Mouse (Mus musculus): ENCODE results near the gene Btbd19.

Gene Btbd19

GRCm38 (mm10) chr4:117125348-117125909, at the start of gene Btbd19:
Btbd19 (minus strand) TSS chr4:117125725.
- DNase-seq, result no peak

DNA sequence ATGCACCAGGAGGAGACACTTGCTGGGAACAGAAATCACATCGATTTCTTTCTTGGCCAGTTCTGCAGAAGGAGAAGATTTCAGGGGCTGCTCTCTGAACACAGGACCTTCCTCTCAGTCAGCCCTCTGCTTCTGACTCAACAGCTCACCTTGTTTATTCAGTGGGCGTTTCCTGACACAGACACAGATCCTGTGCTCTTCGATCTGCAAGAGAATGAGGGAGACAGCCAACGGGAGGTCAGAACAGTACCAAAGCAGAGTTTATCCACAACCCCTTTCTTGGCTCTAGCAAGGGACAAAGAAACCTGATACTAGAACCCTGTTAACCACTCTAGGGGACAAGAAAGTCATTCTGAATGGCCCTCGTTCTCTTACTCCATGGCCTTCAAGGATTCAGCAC, 44.4 kb upstream of the Btbd19 start:
- DNase-seq, result no peak

- DNase-seq, result no peak
Measured at GRCm38 (mm10) chr4:117161183-117161582, 35.7 kb upstream of the Btbd19 start.

GRCm38 (mm10) chr4:117159666-117160065, 34.1 kb upstream of the Btbd19 start:
- no peak for DNase-seq

- no peak for DNase-seq
Measured at GRCm38 (mm10) chr4:117156372-117156771, 30.8 kb upstream of the Btbd19 start.

DNA sequence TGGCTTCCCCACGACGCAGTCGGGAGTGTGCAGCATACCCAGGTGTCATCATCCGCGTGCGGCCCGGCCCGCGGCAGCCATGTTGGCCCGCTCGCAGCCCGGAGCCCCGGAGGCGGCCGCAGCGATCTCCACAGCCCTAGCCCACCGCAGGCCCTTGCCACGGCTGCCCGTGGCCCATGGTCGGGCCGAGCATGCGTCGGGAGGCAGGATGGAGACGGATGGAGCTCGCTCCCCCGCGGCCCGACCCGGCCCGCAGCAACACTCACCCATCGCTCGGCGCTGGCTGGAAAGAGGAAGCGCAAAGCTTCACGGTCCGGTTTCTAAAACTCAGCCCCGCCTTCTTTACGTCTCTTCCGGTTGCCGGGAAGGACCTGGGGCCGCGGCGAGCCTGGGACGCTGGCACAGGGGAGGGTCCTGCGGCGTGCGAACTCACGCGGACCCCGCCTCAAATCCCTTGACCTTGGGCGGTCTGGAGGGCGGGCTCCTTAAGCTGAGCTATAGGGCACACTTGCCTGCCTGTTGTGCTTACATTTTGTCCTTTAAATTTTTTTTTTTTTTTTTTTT, 30.3 kb upstream of the Btbd19 start, which contains the start of gene Rps8:
Gene Rps8 (minus strand): TSS at position 452 of the 564 bp plus-strand sequence.
- DNase-seq, result peak; percentile 84 to 87

DNA sequence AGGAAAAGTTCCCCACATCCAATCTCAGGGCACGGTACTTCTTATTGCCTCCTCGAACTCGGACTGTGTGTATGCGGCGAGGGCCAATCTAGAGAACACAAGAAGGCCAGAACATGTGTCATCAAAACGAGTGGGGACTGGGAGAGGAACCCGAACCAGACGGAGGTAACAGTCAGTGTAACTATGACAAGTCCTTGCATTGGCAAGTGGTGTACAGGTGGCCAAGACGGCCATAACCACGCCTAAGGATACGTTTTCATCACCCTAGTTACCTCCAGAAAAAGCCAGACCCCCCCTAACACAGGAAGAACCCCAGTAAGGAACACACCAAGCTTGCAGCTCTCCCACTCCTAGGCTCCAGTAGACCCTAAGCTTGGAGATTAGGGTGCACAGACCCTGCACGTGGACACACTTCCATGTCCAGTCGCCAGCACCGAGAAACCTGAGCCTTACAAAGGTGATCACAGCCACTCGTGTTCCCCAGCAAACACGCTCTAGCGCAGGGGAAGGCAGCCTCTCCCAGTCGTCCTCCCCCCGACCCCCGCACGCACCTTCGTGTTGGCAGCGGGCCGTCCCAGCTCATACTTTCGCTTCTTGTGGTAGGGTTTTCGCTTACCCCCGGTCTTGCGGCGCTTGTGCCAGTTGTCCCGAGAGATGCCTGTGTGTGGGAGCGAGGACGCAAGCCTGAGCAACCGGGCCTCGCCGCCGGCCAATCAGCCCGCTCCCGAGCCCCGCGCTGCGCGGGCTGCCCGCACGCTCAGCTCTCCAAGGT, 29.7 kb upstream of the Btbd19 start:
- DNase-seq, result no peak

GRCm38 (mm10) chr4:117152714-117153113, 27.2 kb upstream of the Btbd19 start:
- no peak for DNase-seq

DNA sequence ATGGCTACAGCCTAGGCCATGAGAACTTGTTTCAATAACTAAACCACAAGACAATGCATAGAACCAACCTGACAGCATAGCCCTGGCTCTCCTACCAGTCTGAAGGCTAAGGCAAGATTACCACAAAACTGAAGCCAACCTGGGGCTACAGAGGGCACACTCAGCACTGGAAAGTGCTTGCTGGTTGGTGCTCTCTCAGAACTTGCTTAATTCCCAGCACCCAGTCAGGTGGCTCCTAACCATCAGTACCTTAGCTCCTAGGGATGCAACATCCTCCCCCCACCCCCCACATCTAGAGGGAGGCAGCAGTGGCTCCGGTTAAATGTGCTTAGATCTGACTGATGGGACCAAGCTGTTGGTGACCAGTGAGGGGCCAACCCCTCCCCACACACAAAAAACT, 25.9 kb upstream of the Btbd19 start:
- DNase-seq, result no peak

DNA sequence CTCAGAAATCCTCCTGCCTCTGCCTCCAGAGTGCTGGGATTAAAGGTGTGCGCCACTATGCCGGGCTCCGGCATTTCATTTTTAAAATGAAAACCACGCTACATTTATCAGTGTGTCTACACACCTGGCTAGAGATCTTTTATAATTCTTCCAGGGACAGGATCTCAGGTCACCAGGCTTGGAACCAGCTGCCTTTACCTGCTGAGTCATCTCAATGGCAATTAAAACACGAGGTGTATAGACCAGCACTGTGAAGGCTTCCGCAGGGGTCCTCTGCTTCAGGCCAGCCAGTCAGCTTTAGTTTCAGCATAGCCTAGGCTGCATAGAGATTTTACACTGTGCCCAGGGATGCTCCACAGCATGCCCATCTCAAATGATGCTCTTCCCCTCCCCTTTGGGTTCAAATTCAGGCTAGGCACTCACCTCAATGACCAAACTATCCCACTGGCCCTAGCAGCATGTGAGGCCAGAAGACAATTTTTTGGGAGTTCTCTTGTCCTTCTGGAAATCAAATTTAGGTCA, 24.7 kb upstream of the Btbd19 start:
- DNase-seq, result no peak

- DNase-seq, result no peak
Measured at GRCm38 (mm10) chr4:117149291-117150211, 24.0 kb upstream of the Btbd19 start.

DNA sequence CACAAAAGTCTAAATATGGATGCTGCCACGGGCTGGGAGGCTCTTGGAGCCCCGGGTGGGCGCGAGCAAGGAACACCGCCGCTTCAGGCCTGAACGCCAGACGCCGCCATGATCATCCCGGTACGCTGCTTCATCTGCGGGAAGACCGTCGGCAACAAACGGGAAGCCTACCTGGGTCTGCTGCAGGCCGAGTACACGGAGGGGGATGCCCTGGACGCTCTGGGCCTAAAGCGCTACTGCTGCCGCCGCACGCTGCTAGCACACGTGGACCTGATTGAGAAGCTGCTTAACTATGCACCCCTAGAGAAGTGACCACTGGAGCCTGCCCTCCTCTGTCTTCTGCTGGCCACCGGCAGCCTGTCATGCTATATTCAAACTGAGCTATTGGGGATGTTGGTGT, 23.3 kb upstream of the Btbd19 start:
- no peak for DNase-seq

DNA sequence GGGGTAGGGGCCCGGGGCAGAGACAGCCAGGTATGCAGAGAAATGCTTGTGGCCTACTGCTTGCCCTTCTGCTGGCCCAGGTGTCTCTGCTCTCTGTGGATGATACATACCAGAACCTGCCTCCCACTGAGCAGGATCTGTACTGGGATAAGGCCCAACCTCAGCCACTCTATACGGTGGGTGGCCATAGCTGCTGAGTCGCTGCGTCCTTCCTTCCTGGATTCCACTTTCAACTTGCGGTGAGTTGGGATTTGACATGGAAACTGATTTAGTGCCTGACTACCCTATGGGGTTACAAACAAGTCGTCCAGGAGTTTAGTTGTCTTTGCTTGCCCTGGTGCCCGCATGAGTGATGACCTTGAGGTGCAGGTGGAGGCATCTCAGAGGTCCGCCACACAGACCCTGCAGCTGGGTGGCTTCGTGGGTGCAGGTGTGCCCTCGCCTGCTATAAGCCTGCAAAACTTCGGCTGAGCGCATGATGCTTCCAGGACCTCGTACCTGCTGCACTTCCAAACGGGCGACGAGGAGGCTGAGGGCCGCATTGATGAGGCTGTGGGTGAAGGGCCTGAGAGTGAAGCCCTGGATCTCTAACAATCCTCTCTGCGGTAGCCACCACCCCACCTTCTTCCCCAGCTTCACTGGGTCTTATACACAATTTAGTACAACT, 22.7 kb upstream of the Btbd19 start:
- no peak for DNase-seq

DNA sequence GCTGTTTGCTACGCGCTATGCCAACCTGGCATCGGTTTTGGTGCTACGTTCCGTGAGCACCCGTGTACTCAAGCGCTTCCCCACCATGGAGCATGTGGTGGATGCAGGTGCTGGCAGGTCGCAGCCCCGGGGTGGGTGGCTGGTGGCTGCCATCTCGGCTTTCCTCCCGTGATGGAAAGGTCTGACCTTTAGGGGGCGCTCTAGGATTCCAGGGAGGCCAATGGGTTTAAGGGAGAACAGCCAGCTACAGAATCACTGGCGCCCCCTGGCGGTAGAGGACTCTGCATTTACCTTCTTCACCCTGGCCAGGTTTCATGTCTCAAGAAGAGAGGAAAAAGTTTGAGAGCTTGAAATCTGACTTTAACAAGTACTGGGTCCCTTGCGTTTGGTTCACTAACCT, 20.7 kb upstream of the Btbd19 start:
- peak; percentile 98 for DNase-seq

- DNase-seq, result no peak
Measured at GRCm38 (mm10) chr4:117145248-117145647, 19.7 kb upstream of the Btbd19 start.

DNA sequence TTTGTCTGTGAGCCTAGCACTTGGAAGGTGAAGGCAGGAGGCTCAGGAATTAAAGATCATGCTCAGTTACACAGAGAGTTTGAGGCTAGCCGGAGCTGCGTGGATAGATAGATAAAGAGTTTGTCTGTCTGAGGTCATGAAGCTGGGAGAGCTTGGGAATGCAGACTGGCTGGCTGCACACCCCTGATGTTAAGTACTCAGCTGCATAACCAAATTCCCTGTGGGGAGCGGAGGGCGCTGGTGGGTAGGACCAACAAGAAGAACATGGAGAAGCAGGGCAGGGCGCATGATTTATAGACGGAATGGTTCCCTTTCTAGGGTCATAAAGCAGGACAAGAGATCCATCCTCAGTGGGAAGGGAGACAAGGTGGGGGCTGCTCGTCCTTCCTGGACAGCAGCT, 17.5 kb upstream of the Btbd19 start:
- DNase-seq, result no peak

- DNase-seq, result no peak
Measured at GRCm38 (mm10) chr4:117140613-117141012, 15.1 kb upstream of the Btbd19 start.

- peak; percentile 64 to 72 for DNase-seq
Measured at GRCm38 (mm10) chr4:117139217-117139612, 13.7 kb upstream of the Btbd19 start.

DNA sequence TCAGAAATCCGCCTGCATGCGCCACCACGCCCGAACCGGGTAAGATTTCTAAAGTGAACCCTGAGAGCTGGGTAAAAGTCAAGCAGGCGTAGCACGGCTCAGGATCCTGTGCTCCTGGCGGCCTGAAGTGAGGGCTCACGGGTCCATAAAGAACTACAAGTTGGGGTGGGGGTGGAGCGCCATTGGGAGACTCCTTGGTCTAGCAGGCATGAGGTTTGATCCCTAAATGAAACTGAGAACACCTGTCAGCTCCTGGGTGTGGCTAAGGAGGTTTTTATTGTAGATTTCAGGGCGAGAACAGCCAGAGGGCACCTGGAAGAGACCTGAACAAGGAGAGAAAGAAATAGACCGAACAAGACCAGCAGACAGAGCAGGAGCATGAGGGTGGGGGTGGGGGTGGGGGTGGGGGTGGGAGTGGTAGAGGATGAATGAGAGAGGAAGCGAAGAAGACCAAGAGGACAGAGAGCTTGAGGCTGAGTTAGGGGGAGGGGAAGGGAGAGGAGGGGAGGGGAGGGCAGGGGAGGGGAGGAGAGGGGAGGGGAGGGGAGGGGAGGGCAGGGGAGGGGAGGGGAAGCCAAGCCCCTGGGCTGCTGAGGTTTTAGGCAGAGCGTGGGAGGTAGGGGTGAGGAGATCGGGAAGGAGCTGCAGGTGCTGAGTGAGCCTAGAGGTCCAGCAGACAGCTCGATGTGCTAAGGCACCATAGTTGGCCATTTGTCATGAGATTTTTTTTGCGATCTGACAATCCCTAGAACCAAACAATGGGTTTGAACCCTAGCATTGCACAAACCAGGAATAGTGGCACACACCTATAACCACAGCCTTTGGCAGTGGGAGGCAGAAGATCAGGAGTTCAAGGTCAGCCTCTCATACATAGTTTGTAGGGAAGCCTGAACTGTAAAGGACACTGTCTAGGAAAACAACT, 13.0 kb upstream of the Btbd19 start:
- DNase-seq, result no peak

- no peak for DNase-seq
Measured at GRCm38 (mm10) chr4:117136034-117136433, 10.5 kb upstream of the Btbd19 start.

DNA sequence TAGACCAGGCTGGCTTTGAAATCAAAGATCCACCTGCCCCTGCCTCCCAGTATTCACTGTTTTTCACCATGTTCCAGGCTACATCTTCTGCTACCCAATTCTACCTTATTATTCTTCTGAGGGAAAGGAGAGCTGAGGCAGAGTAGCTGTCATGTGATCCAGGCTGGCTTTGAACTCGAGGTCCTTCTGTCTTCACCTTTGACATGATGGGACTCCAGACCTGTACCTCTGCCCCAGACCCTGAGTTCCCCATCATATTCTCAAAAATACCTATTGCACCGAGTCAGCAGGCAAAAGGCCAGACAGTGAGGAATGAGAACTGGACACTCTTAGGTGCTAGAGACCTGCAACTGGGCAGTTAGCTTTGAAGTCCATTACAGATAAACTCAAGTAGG, 9.1 kb upstream of the Btbd19 start:
- DNase-seq, result no peak
